Mouse (Mus musculus): ENCODE results near the gene Dmrtb1. TPM values are rescaled to one million over a fixed set of nuclear protein-coding genes. Genes with fewer than 3 reads are reported as not detected.

The Dmrtb1 gene
- not detected in 2 replicates for polyA plus RNA-seq (2012; rRNA removed; ENCODE audit: low replicate concordance)

DNA sequence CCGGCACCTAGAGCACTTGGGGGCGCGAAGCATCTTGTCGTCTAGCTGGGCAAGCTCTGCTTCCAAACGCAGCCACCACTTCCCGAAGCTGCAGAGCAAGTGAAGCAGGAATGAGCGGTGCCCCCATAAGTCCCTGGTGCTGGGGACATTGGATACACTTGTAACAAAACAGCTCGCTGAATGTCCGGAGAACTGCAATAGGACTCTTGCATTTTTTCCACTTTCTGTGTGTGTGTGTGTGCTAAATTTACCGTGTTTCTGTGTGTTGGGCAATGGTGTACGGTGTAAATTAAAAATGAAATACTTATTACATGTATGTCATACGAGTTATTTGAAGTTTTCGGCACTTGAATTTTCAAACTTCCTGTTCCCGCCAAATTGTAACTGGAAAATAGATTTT lies at the start of gene Dmrtb1:
TSS of gene Dmrtb1 (minus strand) at position 101 of the 400 bp plus-strand sequence.

Other genes starting within 250 kb of the Dmrtb1 start
- 0.44 and 1.5 TPM in 2 replicates for gene Glis1, start 249.6 kb downstream of the Dmrtb1 start, polyA plus RNA-seq (2012; rRNA removed; ENCODE audit: low replicate concordance)
- 0.73 and 2.3 TPM in 2 replicates for gene Lrp8, start 118.0 kb upstream of the Dmrtb1 start, polyA plus RNA-seq (2012; rRNA removed; ENCODE audit: low replicate concordance)
- gene Magoh, start 195.5 kb upstream of the Dmrtb1 start, polyA plus RNA-seq (2012; rRNA removed; ENCODE audit: low replicate concordance) = 25.1 and 45.0 TPM in 2 replicates
- 47.7 and 65.7 TPM in 2 replicates for gene 0610037L13Rik, start 205.6 kb upstream of the Dmrtb1 start, polyA plus RNA-seq (2012; rRNA removed; ENCODE audit: low replicate concordance)
- 122 and 242 TPM in 2 replicates for gene Cpt2, start 239.4 kb upstream of the Dmrtb1 start, polyA plus RNA-seq (2012; rRNA removed; ENCODE audit: low replicate concordance)

Measured in subcutaneous adipose tissue, adult 2 months (tissue).